Mouse (Mus musculus) limb, embryonic 15.5 days (tissue): ENCODE data around the gene Cbfa2t3. TPM values are rescaled to one million over a fixed set of nuclear protein-coding genes. Genes with fewer than 3 reads are reported as not detected.

Experiments used
- ATAC-seq: fragments of 200-750 bp; cut with Nextera tagmentation; 2 replicates; pipeline ENCODE4 v1.8.0; 2017; ENCODE audit warnings: low read depth, moderate TSS enrichment; ENCODE audit not compliant: insufficient number of reproducible peaks, low FRiP score, low TSS enrichment
- H3K27ac ChIP-seq: fragments of 300-500 bp; sonication (generic); 2 replicates; pipeline ENCODE4 v1.5.1; 2015; ENCODE audit warnings: moderate library complexity, mild to moderate bottlenecking, inconsistent platforms
- H3K27me3 ChIP-seq: fragments of 300-500 bp; sonication (generic); 2 replicates; pipeline ENCODE4 v1.6.1; 2015; ENCODE audit warnings: inconsistent platforms
- H3K36me3 ChIP-seq: fragments of 300-500 bp; sonication (generic); 2 replicates; pipeline ENCODE4 v1.6.1; 2015; ENCODE audit warnings: inconsistent platforms
- H3K4me1 ChIP-seq: fragments of 300-500 bp; sonication (generic); 2 replicates; pipeline ENCODE4 v1.6.1; 2015; ENCODE audit warnings: inconsistent platforms
- H3K4me2 ChIP-seq: fragments of 300-500 bp; sonication (generic); 2 replicates; pipeline ENCODE4 v1.6.1; 2015; ENCODE audit warnings: mild to moderate bottlenecking, inconsistent platforms
- H3K4me3 ChIP-seq: fragments of 300-500 bp; sonication (generic); 2 replicates; pipeline ENCODE4 v1.5.1; 2015; ENCODE audit warnings: mild to moderate bottlenecking, inconsistent platforms
- H3K9ac ChIP-seq: fragments of 300-500 bp; sonication (generic); 2 replicates; pipeline ENCODE4 v1.6.1; 2015; ENCODE audit warnings: inconsistent platforms
- H3K9me3 ChIP-seq: fragments of 300-500 bp; sonication (generic); 2 replicates; pipeline ENCODE4 v1.6.1; 2016; ENCODE audit warnings: inconsistent platforms
- WGBS: fragments of 180-500 bp; shearing (Covaris S2); methylation state at CpG from one replicate; pipeline ENCODE4 v1.1.7; 2015; 5-methylcytosine and 5-hydroxymethylcytosine counted together
- polyA plus RNA-seq: library from polyadenylated mRNA; unstranded; fragments of >200 nt; fragmentation: Nextera tagmentation; extraction: Ambion mirVana; gene quantifications from 2 replicates; pipeline ENCODE4 v1.2.1, GENCODE M21; 2015

Cbfa2t3 gene
- polyA plus RNA-seq, 1 experiment from 2014 or later = 4.6 TPM

GRCm38 (mm10) chr8:122713157-122713518 lies 14.2 kb upstream of the Cbfa2t3 start:
- no peaks in the 10 kb centered on the region for H3K36me3 ChIP-seq

GRCm38 (mm10) chr8:122712411-122713156 lies 13.7 kb upstream of the Cbfa2t3 start:
- Histone ChIP-seq H3K4me3 (no peak overlapping the region), H3K4me2 (no peak overlapping the region), H3K36me3 (no peaks in the 10 kb centered on the region), H3K27ac (no peak overlapping the region), H3K9ac (no peak overlapping the region), H3K9me3 (no peaks in the 10 kb centered on the region), H3K27me3 (peaks cover 2% of the 10 kb centered on the region; the same call in 1 of the 2 replicates), H3K4me1 (peaks cover 11% of the 10 kb centered on the region; the same call in 1 of the 2 replicates)
- ATAC-seq = no peak
- WGBS = 66% methylated on average over 12 of the region's 12 CpGs

More at GRCm38 (mm10) chr8:122713157-122713518, 14.2 kb upstream of the Cbfa2t3 start:
- Histone ChIP-seq H3K4me3 (no peak overlapping the region), H3K9ac (no peak overlapping the region), H3K4me1 (peaks cover 11% of the 10 kb centered on the region; the same call in 1 of the 2 replicates), H3K27ac (no peak overlapping the region), H3K27me3 (no peaks in the 10 kb centered on the region; the same call in 1 of the 2 replicates), H3K9me3 (no peaks in the 10 kb centered on the region), H3K4me2 (no peak overlapping the region)
- ATAC-seq = no peak
- 86% methylated on average over 5 of the region's 5 CpGs for WGBS

DNA sequence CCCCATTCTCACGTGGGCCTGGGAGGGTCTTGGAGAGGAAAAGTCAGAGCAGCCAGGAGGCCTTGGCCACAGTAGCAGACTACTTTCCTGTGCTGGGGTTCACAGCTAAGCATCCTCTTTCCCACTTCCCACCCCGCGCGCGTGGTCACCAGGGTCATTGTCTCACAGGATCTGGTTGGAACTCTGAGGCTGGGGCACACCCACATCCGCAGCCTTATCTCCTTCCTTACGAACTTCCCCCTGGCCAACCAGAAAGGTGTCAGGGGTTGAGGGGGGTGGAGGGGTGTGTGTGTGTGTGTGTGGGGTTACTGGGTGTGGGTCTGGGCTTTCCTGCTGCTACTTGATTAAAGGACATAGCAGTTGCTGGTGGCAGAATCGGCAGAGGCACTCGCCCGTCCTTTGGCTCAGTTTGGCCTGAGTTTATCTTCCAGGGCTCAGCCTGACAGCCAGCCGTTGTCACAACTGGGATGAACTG lies 13.0 kb upstream of the Cbfa2t3 start:
- peaks cover 11% of the 10 kb centered on the region; the same call in 1 of the 2 replicates for H3K4me1 ChIP-seq
- no peak for ATAC-seq
- H3K36me3 ChIP-seq = no peaks in the 10 kb centered on the region
- no peak overlapping the region for H3K9ac ChIP-seq
- H3K9me3 ChIP-seq = no peaks in the 10 kb centered on the region
- H3K27ac ChIP-seq = no peak overlapping the region
- no peak overlapping the region for H3K4me3 ChIP-seq
- H3K27me3 ChIP-seq = peaks cover 3% of the 10 kb centered on the region; the same call in 1 of the 2 replicates
- no peak overlapping the region for H3K4me2 ChIP-seq
- 68% methylated on average over 11 of the region's 11 CpGs for whole genome bisulfite sequencing

DNA sequence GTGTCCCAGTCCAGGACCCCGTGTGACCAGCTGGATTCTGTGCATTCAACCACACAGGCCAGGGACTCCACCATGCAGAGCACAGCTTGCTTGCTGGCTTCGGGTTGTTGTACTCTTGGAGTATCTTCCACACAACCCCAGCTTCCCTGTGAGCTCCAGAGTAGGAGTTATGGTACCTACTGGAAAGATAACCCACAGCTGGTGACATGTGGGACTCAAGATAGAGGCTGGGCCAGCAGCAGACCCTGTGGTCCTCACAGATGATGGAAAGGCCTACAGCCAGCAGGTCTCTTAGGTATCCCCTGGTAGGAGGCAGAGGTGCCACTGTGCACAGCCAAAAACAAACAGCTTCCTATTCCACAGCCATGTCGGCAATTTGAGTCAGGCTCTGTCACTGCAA lies 12.6 kb upstream of the Cbfa2t3 start:
- Histone ChIP-seq H3K4me3 (no peak overlapping the region), H3K4me2 (no peak overlapping the region), H3K9me3 (no peaks in the 10 kb centered on the region), H3K4me1 (peaks cover 10% of the 10 kb centered on the region; the same call in 1 of the 2 replicates), H3K36me3 (no peaks in the 10 kb centered on the region), H3K27me3 (peaks cover 3% of the 10 kb centered on the region; the same call in 1 of the 2 replicates), H3K27ac (no peak overlapping the region), H3K9ac (no peak overlapping the region)
- WGBS = 79% methylated on average over 3 of the region's 3 CpGs
- ATAC-seq = no peak

- Histone ChIP-seq H3K27ac (no peak overlapping the region), H3K4me1 (peaks cover 10% of the 10 kb centered on the region; the same call in 1 of the 2 replicates), H3K27me3 (peaks cover 3% of the 10 kb centered on the region; the same call in 1 of the 2 replicates), H3K4me2 (no peak overlapping the region), H3K36me3 (no peaks in the 10 kb centered on the region), H3K4me3 (no peak overlapping the region), H3K9ac (no peak overlapping the region), H3K9me3 (no peaks in the 10 kb centered on the region)
- no peak for ATAC-seq
- WGBS = 31% methylated on average over 26 of the region's 26 CpGs
Observed at GRCm38 (mm10) chr8:122709340-122710111, 10.6 kb upstream of the Cbfa2t3 start.

GRCm38 (mm10) chr8:122707184-122707583 lies 8.3 kb upstream of the Cbfa2t3 start:
- 49% methylated on average over 4 of the region's 4 CpGs for WGBS
- Histone ChIP-seq H3K9ac (no peak overlapping the region), H3K4me3 (no peak overlapping the region), H3K4me2 (no peak overlapping the region), H3K4me1 (peaks cover 10% of the 10 kb centered on the region; the same call in 1 of the 2 replicates), H3K36me3 (no peaks in the 10 kb centered on the region), H3K27me3 (peaks cover 4% of the 10 kb centered on the region; the same call in 1 of the 2 replicates), H3K9me3 (no peaks in the 10 kb centered on the region), H3K27ac (no peak overlapping the region)
- ATAC-seq = no peak

- Histone ChIP-seq H3K4me2 (no peak overlapping the region), H3K36me3 (no peaks in the 10 kb centered on the region), H3K9me3 (no peaks in the 10 kb centered on the region), H3K27me3 (peaks cover 8% of the 10 kb centered on the region; the same call in 1 of the 2 replicates), H3K9ac (no peak overlapping the region), H3K4me3 (no peak overlapping the region), H3K27ac (no peak overlapping the region), H3K4me1 (peaks cover 10% of the 10 kb centered on the region; the same call in 1 of the 2 replicates)
- ATAC-seq = no peak
- 48% methylated on average over 12 of the region's 12 CpGs for WGBS
Observed at GRCm38 (mm10) chr8:122705901-122706561, 7.1 kb upstream of the Cbfa2t3 start.

DNA sequence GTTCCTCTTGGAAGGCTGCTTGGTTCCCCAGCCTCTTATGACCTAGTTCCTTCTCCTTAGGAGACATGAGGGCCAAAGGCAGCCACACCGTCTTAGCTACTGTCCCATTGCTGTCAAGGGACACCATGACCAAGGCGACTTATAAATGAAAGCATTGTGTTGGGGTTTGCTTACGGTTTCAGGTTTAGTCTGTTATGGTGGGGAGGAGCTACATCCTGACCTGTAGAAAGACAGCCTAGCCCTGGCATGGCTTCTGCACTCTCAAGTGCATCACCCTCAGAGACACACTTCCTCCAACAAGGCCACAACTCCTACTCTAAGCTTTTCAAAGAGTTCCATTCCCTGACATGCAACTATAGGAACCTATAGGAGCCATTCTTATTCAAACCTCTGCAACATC lies 5.7 kb upstream of the Cbfa2t3 start:
- peaks cover 8% of the 10 kb centered on the region; the same call in 1 of the 2 replicates for H3K27me3 ChIP-seq
- no peak overlapping the region for H3K27ac ChIP-seq
- H3K4me3 ChIP-seq = no peak overlapping the region
- no peak overlapping the region for H3K9ac ChIP-seq
- no peaks in the 10 kb centered on the region for H3K9me3 ChIP-seq
- ATAC-seq = no peak
- no peak overlapping the region for H3K4me2 ChIP-seq
- no peaks in the 10 kb centered on the region for H3K36me3 ChIP-seq
- WGBS = 76% methylated on average over 3 of the region's 3 CpGs
- H3K4me1 ChIP-seq = peaks cover 12% of the 10 kb centered on the region; the same call in 1 of the 2 replicates

DNA sequence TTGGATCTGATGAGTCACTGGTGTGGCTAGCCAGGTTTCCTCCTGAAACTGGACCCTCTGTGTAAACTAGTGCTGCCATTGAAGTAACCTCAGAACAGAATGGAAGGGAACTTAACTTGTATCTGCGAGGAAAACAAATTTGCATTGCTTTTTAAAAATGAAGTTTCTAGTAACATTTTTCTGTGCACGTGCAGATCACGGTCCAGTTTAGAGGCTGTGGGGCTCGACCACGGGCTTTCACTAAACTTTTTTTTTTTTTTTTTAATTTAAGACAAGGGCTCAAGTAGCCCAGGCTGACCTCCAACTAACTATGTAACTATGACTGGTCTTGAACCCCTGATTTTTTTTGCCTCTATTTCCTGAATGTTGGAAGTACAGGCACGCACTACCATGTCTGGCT lies 4.0 kb upstream of the Cbfa2t3 start:
- Histone ChIP-seq H3K9ac (no peak overlapping the region), H3K9me3 (no peaks in the 10 kb centered on the region), H3K4me2 (no peak overlapping the region), H3K4me3 (no peak overlapping the region), H3K36me3 (no peaks in the 10 kb centered on the region), H3K27me3 (peaks cover 8% of the 10 kb centered on the region; the same call in 1 of the 2 replicates), H3K4me1 (peaks cover 11% of the 10 kb centered on the region), H3K27ac (no peak overlapping the region)
- ATAC-seq = no peak
- 84% methylated on average over 6 of the region's 6 CpGs for WGBS

DNA sequence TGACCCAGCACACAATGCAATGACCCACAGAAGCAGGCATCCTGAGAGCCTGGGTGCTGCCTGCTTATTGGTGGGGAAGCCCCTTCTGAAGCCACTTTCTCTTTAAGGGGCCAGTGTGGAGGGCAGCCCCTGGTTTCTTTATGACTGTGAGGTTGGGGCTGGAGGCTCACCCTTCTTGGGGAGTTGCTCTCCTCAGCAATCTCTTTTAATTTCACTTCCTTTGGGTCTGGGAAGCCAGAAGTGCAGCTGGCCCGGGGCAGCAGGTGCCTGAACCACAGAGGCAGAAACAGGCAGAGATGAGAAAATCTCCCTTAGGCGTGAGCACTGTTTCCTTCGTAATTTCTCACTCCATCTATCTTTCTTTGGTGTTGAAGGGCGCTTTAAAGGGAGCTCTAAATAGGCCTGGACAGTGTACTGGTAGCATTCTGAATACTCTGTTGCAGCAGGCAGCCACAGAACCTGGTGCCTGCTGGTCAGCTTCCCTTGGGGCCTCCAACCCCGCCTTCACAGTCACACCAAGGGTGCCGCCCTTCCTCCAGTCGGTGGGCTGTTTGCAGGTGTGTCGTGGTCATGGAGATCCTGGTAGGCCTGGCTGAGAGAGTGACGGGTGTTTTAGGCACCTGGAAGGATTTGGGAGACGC lies 3.5 kb upstream of the Cbfa2t3 start:
- Histone ChIP-seq H3K4me1 (peaks cover 11% of the 10 kb centered on the region), H3K27me3 (peaks cover 5% of the 10 kb centered on the region; the same call in 1 of the 2 replicates), H3K36me3 (no peaks in the 10 kb centered on the region), H3K4me3 (no peak overlapping the region), H3K27ac (no peak overlapping the region), H3K9ac (no peak overlapping the region), H3K9me3 (no peaks in the 10 kb centered on the region), H3K4me2 (no peak overlapping the region)
- ATAC-seq = no peak
- 34% methylated on average over 10 of the region's 10 CpGs for WGBS
